Mouse (Mus musculus) layer of hippocampus, adult 9-10 months (tissue): ENCODE data around the gene Gm42791.

ENCODE experiments used
- DNase-seq: peaks from one replicate; pipeline ENCODE4 v3.0.0; 2022; ENCODE audit warnings: low spot score

Gene Gm42791

DNA sequence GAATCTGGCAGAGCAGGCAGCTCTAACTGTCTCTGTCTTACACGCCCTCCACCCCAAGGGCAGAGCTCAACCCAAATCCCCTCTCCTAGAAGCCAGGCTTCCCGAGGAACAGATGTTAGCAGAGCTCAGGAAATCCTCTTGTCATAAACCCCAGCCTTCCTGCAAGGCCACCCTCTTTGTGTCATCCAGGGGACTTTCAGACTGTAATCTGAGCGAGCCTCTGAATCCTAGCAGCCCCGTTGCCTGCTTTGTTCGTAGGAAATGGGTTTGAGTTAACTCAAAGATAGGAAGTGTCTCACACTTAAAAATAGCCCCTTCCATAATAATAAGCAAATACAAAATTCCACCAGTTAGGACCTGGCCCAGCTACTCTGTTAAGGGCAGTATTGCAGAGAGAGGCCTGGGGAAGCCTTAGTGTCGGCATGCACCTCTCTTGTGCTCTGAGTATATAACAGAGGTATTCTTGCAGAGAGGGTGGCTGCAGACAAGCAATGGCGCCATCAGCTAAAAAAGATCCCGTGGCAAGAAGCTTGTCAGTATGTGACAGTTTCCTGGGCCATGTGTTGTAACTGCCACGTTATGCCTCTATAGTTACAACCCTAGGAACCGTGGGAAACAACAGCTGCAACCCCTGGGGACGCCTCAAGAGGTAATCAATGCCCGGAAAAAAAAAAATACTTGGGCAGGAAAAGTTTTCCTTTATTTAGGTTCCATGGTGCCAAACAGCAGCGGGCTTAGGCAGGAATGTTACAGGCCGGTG lies 17.1 kb downstream of the Gm42791 start:
- DNase-seq, result no peak

- no peak for DNase-seq
Observed at GRCm38 (mm10) chr5:148976876-148977275, 18.1 kb downstream of the Gm42791 start.

- no peak for DNase-seq
Observed at GRCm38 (mm10) chr5:148975035-148975434, 19.9 kb downstream of the Gm42791 start.

GRCm38 (mm10) chr5:148973019-148973668 lies 21.8 kb downstream of the Gm42791 start:
- DNase-seq, result no peak

- no peak for DNase-seq
Observed at GRCm38 (mm10) chr5:148972167-148972566, 22.8 kb downstream of the Gm42791 start.

- DNase-seq, result no peak
Observed at GRCm38 (mm10) chr5:148969648-148970047, 25.3 kb downstream of the Gm42791 start.

DNA sequence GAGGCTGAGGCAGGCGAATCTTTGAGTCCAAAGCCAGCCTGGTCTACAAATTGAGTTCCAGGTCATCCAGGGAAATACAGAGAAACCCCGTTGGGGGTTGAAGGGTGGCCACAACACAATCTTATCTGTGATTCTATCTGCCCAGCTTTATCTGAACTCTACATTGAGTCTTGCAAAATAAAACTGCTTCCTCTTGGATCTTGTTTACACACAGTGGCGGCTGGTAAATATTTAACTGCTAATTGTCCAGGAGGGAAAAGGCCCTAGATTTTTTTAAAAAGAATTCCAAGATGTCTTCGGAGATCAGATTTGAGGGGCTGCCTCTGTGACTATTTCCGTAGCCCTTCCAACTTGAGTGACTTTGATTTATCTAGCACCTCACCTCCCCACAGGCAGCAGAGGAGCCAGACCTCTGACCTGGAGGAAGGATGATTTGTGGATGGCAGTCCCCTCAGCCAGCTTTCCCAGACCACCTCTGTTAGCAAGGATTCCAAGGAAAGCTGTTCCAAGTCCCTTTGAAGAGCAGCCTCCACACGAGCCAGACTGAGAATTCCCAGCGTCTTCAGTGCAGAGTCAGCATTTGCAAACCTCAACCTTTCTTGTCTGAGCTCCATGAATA lies 25.9 kb downstream of the Gm42791 start:
- DNase-seq, result no peak

DNA sequence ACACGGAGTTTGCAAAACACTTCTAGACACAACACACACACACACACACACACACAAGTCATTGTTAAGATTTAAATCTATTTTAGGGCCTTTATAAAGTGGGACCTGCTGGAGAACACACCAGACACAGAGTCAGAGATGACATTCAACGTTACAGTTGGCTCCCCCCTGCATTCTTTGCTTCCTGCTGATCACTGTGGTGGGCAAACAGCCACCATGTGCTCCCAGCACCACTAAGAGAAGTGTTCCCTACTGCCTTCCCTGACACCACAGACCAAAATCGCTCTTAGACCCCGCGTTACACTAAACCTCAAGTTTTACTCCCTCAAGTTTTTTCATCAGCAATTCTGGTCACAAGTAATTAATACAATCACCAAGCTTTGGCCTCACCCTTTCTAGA lies 26.8 kb downstream of the Gm42791 start:
- no peak for DNase-seq

DNA sequence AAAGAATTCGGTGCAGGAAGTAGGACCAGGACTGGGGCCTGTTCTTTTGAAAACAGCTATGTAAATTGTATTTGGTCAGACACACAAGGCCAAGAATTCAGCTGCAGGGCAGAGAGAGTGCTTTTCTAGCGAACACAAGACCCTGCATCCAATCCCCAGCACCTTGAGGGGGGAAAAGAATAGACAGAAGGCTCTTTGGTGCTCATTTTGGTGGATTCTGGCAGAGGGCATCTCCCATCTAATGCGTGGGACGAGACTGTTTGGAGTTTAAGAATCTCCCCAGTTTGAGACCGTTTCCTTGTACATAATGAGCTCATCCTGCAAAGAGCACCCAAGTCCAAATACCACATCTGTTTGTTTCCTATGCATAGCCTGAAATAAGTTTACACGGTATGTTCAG lies 28.6 kb downstream of the Gm42791 start:
- DNase-seq, result no peak

- peak; percentile 52 for DNase-seq
Observed at GRCm38 (mm10) chr5:148965691-148966333, 29.1 kb downstream of the Gm42791 start.

DNA sequence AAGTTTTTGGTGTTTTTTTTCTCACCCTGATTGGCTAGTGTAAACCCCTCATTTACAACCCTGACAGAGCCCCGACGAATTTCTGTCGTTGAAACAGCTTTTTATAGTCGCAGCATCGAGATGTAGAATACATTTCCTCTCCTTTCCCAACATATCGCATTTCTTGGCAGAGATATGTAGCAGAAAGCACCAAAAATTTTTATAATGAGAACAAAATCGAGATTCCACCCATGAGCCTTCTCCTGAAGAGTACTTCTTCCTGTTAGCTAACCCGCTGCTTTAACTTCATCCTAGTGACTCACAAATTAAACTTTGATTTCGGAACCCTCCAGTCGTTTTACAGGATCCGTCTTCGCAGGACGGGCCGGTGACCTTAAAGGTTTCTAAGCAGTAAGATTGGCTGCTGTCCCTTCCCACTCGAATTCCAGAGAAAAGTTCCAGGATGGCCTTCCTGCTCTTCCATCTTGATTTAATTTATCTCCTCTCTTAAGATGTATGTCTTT lies 29.8 kb downstream of the Gm42791 start:
- DNase-seq, result no peak

DNA sequence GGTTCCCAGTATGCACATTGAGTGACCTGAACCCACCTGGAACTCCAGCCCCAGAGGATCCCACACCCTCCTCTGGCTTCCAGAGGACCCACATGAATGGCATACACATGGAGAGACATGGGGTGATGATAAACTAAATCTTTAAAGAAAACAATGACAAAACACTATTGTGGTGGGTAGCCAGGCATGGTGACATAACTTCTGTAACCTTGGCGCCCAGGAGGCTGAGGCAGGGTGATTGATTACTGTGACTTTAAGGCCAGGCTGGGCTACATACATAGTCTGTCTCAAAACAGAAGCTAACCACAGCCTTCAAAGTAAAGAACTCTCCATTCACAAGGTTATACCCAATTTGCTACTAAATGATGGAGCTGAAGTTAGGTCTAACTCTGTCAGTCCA lies 30.7 kb downstream of the Gm42791 start:
- DNase-seq, result no peak

GRCm38 (mm10) chr5:148960211-148960610 lies 34.7 kb downstream of the Gm42791 start:
- DNase-seq, result no peak

DNA sequence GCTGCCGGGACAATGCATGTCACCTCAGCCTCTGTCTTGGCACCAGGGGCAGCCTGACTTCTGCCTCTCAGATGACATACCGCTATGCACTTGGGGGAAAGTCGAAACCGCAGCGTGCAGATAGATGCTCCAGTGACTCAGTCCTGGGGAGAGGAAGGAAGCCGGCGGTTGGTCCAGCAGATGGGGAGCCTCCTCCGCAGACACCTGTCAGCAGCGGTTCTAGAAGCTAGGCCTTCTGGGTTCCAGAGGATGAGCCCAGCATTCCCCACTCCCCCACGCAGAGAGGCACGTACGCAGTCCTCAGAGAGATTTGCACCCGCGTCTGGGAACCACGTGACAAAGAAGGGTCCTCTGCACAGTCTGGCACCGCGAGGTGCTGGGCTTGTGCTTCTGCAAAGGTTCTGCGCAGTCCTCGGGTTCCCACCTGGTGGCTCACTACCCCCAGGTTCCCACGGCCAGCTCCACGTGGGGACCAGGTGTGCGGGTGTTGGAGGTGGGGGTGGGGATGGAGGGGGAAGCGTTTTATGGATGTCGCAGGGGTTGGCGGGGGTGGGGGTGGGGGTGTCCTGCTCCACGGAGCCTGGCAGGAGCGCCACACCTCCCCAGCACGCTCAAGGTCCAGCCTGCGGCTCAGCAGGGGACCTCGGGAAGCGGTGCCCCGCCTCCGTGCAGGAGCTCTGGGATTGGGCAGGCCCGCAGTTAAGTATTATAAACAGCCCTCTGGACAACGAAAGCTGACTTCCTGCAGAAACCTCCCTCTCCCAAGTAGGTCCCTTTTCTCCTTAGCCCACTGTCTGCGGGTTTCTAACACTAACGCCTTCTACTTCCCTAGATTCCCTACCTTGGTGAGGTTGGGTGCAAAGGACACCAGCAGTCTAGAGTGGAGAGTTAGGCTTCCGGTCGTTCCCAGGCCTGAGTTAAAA lies 35.6 kb downstream of the Gm42791 start:
- peak; percentile 57 for DNase-seq

DNA sequence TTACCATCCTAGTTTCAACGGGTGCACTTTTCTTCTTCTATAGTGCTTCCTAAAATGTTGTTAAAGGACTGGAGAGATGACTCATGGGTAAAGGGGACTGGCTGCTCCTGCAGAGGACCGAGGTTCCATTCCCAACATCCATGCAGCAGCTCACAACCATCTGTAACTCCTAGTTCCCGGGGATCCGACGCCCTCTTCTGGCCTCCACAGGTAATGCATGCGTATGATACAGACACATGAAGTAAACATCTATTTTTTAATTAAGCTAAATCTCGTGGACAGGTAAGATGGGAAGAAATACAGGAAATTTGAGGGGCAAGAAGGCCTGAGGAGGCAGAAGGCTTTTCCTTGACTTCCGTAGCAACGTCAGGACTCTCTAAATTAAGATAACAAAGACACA lies 36.6 kb downstream of the Gm42791 start:
- DNase-seq, result no peak

GRCm38 (mm10) chr5:148956898-148957535 lies 37.9 kb downstream of the Gm42791 start:
- DNase-seq, result no peak

- DNase-seq, result no peak
Observed at GRCm38 (mm10) chr5:148956091-148956490, 38.9 kb downstream of the Gm42791 start.

DNA sequence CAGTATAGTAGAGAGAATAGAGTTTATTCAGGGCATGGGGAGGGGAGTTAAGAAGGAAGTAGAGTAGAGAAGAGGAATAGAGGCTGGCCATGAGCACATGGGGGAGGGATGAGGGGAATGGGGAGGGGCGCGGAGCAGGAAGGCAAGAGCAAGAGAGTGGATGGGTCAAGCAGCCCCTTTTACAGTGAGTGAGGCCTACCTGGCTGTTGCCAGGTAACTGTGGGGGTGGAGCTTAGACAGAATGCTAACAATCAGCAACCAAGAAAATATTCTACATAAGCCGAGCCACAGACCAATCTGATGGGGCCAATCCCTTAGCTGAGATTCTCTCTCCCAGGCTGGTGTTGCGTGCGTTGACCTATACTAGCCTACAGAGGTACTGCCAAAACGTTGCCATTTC lies 39.4 kb downstream of the Gm42791 start:
- DNase-seq, result no peak

DNA sequence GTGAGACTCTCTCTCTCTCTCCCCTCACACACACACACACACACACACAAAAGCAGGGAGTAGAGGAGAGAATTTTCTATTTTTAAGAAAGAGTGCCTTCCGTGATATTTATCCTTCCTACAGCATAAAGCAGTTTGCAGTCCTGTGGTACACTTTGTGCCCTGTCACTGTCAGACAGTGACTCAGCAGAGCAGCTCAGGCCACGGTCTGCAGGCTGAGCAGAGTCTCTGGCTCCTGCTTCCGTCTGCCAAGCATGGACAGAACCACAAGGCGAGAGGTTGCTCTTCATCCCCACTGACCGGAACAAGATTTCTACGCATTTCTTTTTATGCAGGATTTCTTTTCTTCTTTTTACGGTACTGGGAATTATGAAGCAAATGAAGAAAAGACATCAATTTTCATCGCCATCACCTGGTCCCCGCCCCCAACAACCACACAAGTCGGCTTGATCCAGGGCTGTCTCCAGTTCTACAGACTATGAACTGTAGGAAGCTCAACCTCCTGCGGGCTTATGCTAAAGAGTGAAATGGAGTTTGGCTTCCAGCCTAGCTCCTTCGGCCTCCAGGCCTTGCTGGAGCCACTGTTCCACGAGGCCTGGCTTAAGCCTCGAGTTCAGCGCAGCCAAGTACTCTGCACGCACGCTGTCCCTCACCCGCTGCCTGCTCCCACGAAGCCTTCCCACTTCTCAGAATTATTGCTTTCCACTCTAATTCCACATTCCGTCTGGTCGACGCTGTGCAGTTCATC lies 40.5 kb downstream of the Gm42791 start:
- DNase-seq, result no peak

DNA sequence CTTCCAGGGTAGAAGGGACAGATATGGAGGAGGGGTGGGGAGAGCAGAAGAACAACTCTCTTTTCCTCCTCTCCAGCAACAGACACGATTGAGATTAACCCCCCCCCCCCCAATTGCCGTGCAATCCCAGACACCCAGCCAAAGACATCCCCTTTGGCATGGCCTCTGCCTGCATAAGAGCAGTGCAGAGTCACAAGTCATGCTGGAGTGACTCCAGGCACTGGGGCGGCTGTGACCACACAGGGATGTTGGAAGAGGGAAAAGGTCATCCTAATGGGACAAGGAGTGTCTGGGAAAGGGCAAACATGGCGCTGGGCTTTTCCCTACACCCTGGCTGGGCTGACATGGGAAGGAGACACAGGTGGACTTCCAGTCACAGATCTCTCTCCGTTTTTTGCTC lies 41.8 kb downstream of the Gm42791 start:
- DNase-seq, result no peak
